22 mouse cellular contexts compared by ENCODE assay signal in the genomic region with DNA sequence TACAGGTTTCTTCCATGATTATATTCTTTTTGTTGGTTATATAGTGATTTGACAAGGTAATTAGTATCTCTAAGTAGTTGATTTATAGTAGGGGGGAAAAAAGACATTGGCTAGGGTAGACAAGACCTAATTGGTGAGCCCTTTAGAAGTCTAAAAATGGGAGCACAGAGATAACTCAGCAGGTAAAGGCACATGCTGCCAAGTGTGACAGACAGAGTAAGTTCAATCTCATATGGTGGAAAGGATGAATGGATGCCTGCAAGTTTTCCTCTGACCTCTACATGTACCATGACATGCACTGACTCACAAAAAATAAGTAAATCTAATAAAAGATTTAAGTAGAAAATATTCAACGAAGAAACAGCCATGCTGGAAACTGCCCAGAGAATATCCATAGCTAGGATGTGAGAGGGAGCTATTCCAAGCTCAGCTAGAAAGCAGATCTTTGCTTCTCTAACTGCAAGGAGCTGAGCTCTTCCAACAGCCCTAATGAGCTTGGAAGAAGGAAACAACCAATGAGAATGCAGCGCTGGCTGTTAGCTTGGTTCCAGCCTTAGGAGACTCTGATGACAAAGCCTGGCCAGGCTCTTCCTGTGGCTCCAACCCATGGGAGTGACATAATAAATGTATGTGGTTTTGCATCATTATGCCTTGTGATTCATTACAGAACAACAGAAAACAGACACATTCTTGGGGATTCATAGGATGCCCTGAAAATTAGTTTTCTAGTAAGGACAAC.
DNase-seq lines count a peak whose midpoint lies in the region; ATAC-seq and TF ChIP-seq lines count a peak whose summit lies in the region.
"Had no signal": no experiment of that assay in that cellular context is flagged by ENCODE, and none has a peak within 500 bp of the region (broad histone marks: within the 10 kb centered on the region; RNA-seq: fewer than 3 reads in every experiment).

No protein-coding gene starts in this region.

- no peak overlapping the region for H3K27ac ChIP-seq in hindbrain, embryonic 14.5 days
- no peak overlapping the region for H3K27ac ChIP-seq in hindbrain, embryonic 10.5 days
- H3K27ac ChIP-seq in forebrain, embryonic 13.5 days = no peak overlapping the region
- H3K27ac ChIP-seq in midbrain, postnatal 0 days (ENCODE audit: low read depth, low read length) = no peak overlapping the region
- H3K27ac ChIP-seq: embryonic facial prominence, embryonic 15.5 days; hindbrain, embryonic 13.5 days; kidney, postnatal 0 days; limb, embryonic 13.5 days; liver, embryonic 12.5 days had no signal

- 0 out of 2 replicates have a peak, but pooled peaks cover 3% of the 10 kb centered on the region for H3K9me3 ChIP-seq in hindbrain, embryonic 14.5 days (ENCODE audit: control insufficient read depth, low read length)
- H3K9me3 ChIP-seq in hindbrain, embryonic 10.5 days = no peaks in the 10 kb centered on the region
- no peaks in the 10 kb centered on the region for H3K9me3 ChIP-seq in forebrain, embryonic 13.5 days (replicated peaks)
- no peaks in the 10 kb centered on the region for H3K9me3 ChIP-seq in midbrain, postnatal 0 days (ENCODE audit: low read length)
- H3K9me3 ChIP-seq: embryonic facial prominence, embryonic 15.5 days; hindbrain, embryonic 13.5 days; limb, embryonic 13.5 days; liver, embryonic 12.5 days had no signal

- TF ChIP-seq CTCF in midbrain, postnatal 0 days (IDR thresholded peaks at IDR 0.05) = no peak

- no peak overlapping the region for H3K9ac ChIP-seq in hindbrain, embryonic 14.5 days
- H3K9ac ChIP-seq in forebrain, embryonic 13.5 days = no peak overlapping the region
- H3K9ac ChIP-seq in midbrain, postnatal 0 days (replicated peaks; ENCODE audit: low read length, poor library complexity, severe bottlenecking) = no peak overlapping the region
- H3K9ac ChIP-seq: embryonic facial prominence, embryonic 15.5 days; hindbrain, embryonic 13.5 days; limb, embryonic 13.5 days; liver, embryonic 12.5 days had no signal

- peaks cover 6% of the 10 kb centered on the region; the same call in 1 of the 2 replicates for H3K4me1 ChIP-seq in hindbrain, embryonic 14.5 days (replicated peaks; ENCODE audit: control insufficient read depth, insufficient read depth, low read length)
- H3K4me1 ChIP-seq in hindbrain, embryonic 10.5 days (replicated peaks) = no peaks in the 10 kb centered on the region
- peaks cover 9% of the 10 kb centered on the region; the same call in 1 of the 2 replicates for H3K4me1 ChIP-seq in forebrain, embryonic 13.5 days
- no peaks in the 10 kb centered on the region for H3K4me1 ChIP-seq in midbrain, postnatal 0 days (ENCODE audit: insufficient read depth, low read length)
- H3K4me1 ChIP-seq: embryonic facial prominence, embryonic 15.5 days; limb, embryonic 13.5 days; liver, embryonic 12.5 days had no signal

- H3K4me2 ChIP-seq in hindbrain, embryonic 14.5 days (replicated peaks) = no peak overlapping the region
- no peak overlapping the region for H3K4me2 ChIP-seq in forebrain, embryonic 13.5 days
- H3K4me2 ChIP-seq in midbrain, postnatal 0 days (ENCODE audit: low read depth, low read length, poor library complexity, severe bottlenecking) = no peak overlapping the region
- H3K4me2 ChIP-seq: embryonic facial prominence, embryonic 15.5 days; heart, embryonic 11.5 days; hindbrain, embryonic 13.5 days; limb, embryonic 13.5 days; liver, embryonic 12.5 days had no signal

- H3K27me3 ChIP-seq in hindbrain, embryonic 14.5 days (ENCODE audit: control insufficient read depth, insufficient read depth, low read length) = no peaks in the 10 kb centered on the region
- no peaks in the 10 kb centered on the region for H3K27me3 ChIP-seq in hindbrain, embryonic 10.5 days (ENCODE audit: insufficient read depth, poor library complexity, severe bottlenecking)
- H3K27me3 ChIP-seq in forebrain, embryonic 13.5 days = no peaks in the 10 kb centered on the region
- H3K27me3 ChIP-seq in midbrain, postnatal 0 days (ENCODE audit: insufficient read depth, low read length) = no peaks in the 10 kb centered on the region
- H3K27me3 ChIP-seq: embryonic facial prominence, embryonic 15.5 days; hindbrain, embryonic 13.5 days; limb, embryonic 13.5 days; liver, embryonic 12.5 days; Patski had no signal

- WGBS in hindbrain, embryonic 14.5 days = 81% methylated on average over 2 of the region's 2 CpGs
- WGBS in hindbrain, embryonic 10.5 days = 85% methylated on average over 2 of the region's 2 CpGs
- 69% methylated on average over 2 of the region's 2 CpGs for WGBS in forebrain, embryonic 13.5 days
- 72% methylated on average over 2 of the region's 2 CpGs for WGBS in midbrain, postnatal 0 days

- peak; percentile 7 for DNase-seq in embryo, embryonic 10.5 days (ENCODE audit: low spot score)
- no peak for DNase-seq in embryo, embryonic 10 days (ENCODE audit: low spot score)
- DNase-seq in hindbrain, embryonic 14.5 days (ENCODE audit: low spot score) = no peak
- no peak for DNase-seq in hindbrain, embryonic 10.5 days (ENCODE audit: low spot score)
- peak; percentile 41 for DNase-seq in midbrain, postnatal 0 days (ENCODE audit: low spot score)
- DNase-seq in thymus, postnatal 4 days = no peak
- DNase-seq: adrenal gland, postnatal 36 days; cerebellum, adult 11-12 months; gastrocnemius, postnatal 10 days; kidney, adult 2 months; layer of hippocampus, adult 9-11 months; lung, adult 18-20 months; lung, postnatal 10 days; thymus, adult 18-20 months had no signal

- H3K36me3 ChIP-seq in hindbrain, embryonic 14.5 days (replicated peaks; ENCODE audit: control insufficient read depth, insufficient read depth) = no peaks in the 10 kb centered on the region
- no peaks in the 10 kb centered on the region for H3K36me3 ChIP-seq in hindbrain, embryonic 10.5 days
- H3K36me3 ChIP-seq in forebrain, embryonic 13.5 days (ENCODE audit: poor library complexity, severe bottlenecking) = no peaks in the 10 kb centered on the region
- no peaks in the 10 kb centered on the region for H3K36me3 ChIP-seq in midbrain, postnatal 0 days (ENCODE audit: insufficient read depth, low read length)
- H3K36me3 ChIP-seq: embryonic facial prominence, embryonic 15.5 days; hindbrain, embryonic 13.5 days; limb, embryonic 13.5 days; liver, embryonic 12.5 days had no signal

- 0 out of 2 replicates have a peak, but pooled peaks have one; percentile 40 for ATAC-seq in hindbrain, embryonic 14.5 days (ENCODE audit: low FRiP score)
- peak; percentile 33; the same call in 1 of the 2 replicates for ATAC-seq in forebrain, embryonic 13.5 days
- no peak for ATAC-seq in midbrain, postnatal 0 days (ENCODE audit: low FRiP score)
- ATAC-seq: liver, embryonic 12.5 days; Patski had no signal

- no peak overlapping the region for H3K4me3 ChIP-seq in hindbrain, embryonic 14.5 days (replicated peaks; ENCODE audit: low read length)
- no peak overlapping the region for H3K4me3 ChIP-seq in hindbrain, embryonic 10.5 days
- H3K4me3 ChIP-seq in forebrain, embryonic 13.5 days = no peak overlapping the region
- H3K4me3 ChIP-seq in midbrain, postnatal 0 days (ENCODE audit: low read depth, low read length) = no peak overlapping the region
- H3K4me3 ChIP-seq: embryonic facial prominence, embryonic 15.5 days; hindbrain, embryonic 13.5 days; limb, embryonic 13.5 days; liver, embryonic 12.5 days had no signal

Comparison
In these comparisons a context has a peak if more than half of its experiments do, and no peak if none do; other contexts are left out.
1. DNase-seq: peak in embryo, embryonic 10.5 days (single experiment) and midbrain, postnatal 0 days (single experiment); none in embryo, embryonic 10 days (single experiment), hindbrain, embryonic 14.5 days (single experiment), hindbrain, embryonic 10.5 days (single experiment) and thymus, postnatal 4 days (single experiment).